Mouse (Mus musculus) c-Kit-positive CD71-positive TER-119-positive erythroid progenitor cells, embryonic 14.5 days (primary cell): Measurements from ENCODE around the gene Meis2.

Experiments
- DNase-seq: peaks from one replicate; pipeline ENCODE4 v3.0.0-alpha.2; 2013; ENCODE audit warnings: low spot score

Gene Meis2

GRCm38 (mm10) chr2:115895256-115895655, 170.4 kb downstream of the Meis2 start:
- DNase-seq = no peak

- no peak for DNase-seq
These were observed 172.5 kb downstream of the Meis2 start for GRCm38 (mm10) chr2:115893113-115893512.

- DNase-seq = no peak
These were observed 174.9 kb downstream of the Meis2 start for GRCm38 (mm10) chr2:115890715-115891114.

GRCm38 (mm10) chr2:115890030-115890429, 175.6 kb downstream of the Meis2 start:
- DNase-seq = no peak

- no peak for DNase-seq
These were observed 176.4 kb downstream of the Meis2 start for GRCm38 (mm10) chr2:115889212-115889611.

GRCm38 (mm10) chr2:115888336-115889077, 177.1 kb downstream of the Meis2 start:
- no peak for DNase-seq

GRCm38 (mm10) chr2:115887631-115888030, 178.0 kb downstream of the Meis2 start:
- no peak for DNase-seq

GRCm38 (mm10) chr2:115884184-115884583, 181.5 kb downstream of the Meis2 start:
- DNase-seq = no peak

GRCm38 (mm10) chr2:115883520-115883919, 182.1 kb downstream of the Meis2 start:
- no peak for DNase-seq

GRCm38 (mm10) chr2:115875802-115876531, 189.7 kb downstream of the Meis2 start:
- no peak for DNase-seq

GRCm38 (mm10) chr2:115872851-115873250, 192.8 kb downstream of the Meis2 start:
- DNase-seq = no peak

- no peak for DNase-seq
These were observed 195.7 kb downstream of the Meis2 start for GRCm38 (mm10) chr2:115869966-115870365.

GRCm38 (mm10) chr2:115860600-115861347, 204.9 kb downstream of the Meis2 start:
- DNase-seq = no peak

- no peak for DNase-seq
These were observed 205.5 kb downstream of the Meis2 start for GRCm38 (mm10) chr2:115860141-115860480.

GRCm38 (mm10) chr2:115859371-115860140, 206.1 kb downstream of the Meis2 start:
- no peak for DNase-seq

GRCm38 (mm10) chr2:115858927-115859326, 206.7 kb downstream of the Meis2 start:
- no peak for DNase-seq

- no peak for DNase-seq
These were observed 207.4 kb downstream of the Meis2 start for GRCm38 (mm10) chr2:115858246-115858645.

- no peak for DNase-seq
These were observed 208.2 kb downstream of the Meis2 start for GRCm38 (mm10) chr2:115857123-115858080.

GRCm38 (mm10) chr2:115856401-115857073, 209.1 kb downstream of the Meis2 start:
- DNase-seq = no peak
